Mouse (Mus musculus) G1E (cell line): ENCODE measurements at regions not wholly inside any gene's neighbourhood (a gene's known extent, or its start where the extent isn't known, plus 50 kb on each side); places are given as distances from the start of the nearest gene placed in this dataset.

ENCODE experiments used
- CTCF ChIP-seq: IDR thresholded peaks from 2 replicates; pipeline ENCODE4 v1.5.1; 2012; ENCODE audit warnings: low read depth, low read length, inconsistent platforms, mixed read lengths
- GATA1 ChIP-seq: IDR thresholded peaks from 2 replicates; pipeline ENCODE4 v1.6.1; 2012; ENCODE audit warnings: borderline replicate concordance, low read length, inconsistent platforms, mixed read lengths
- POLR2AphosphoS5 ChIP-seq: IDR thresholded peaks from 2 replicates; pipeline ENCODE4 v1.6.1; 2012; ENCODE audit warnings: low read depth, low read length, inconsistent platforms; ENCODE audit not compliant: insufficient replicate concordance

GRCm38 (mm10) chr15:96793251-96793650 lies 93.7 kb upstream of the Slc38a2 start:
- TF ChIP-seq CTCF, result no peak
- no peak for TF ChIP-seq POLR2AphosphoS5
- no peak for TF ChIP-seq GATA1
